ENCODE assay signal across 18 mouse cellular contexts in genomic region chr13:49047393-49047792, GRCm38 (mm10).
DNase-seq lines count a peak whose midpoint lies in the region; TF ChIP-seq lines count a peak whose summit lies in the region.
"Had no signal": no experiment of that assay in that cellular context is flagged by ENCODE, and none has a peak within 500 bp of the region (broad histone marks: within the 10 kb centered on the region; RNA-seq: fewer than 3 reads in every experiment).

No protein-coding gene starts in this region.

- no peaks in the 10 kb centered on the region for H3K36me3 ChIP-seq in thymus, adult 2 months (ENCODE audit: control insufficient read depth, insufficient read depth, low read length)
- H3K36me3 ChIP-seq: limb, embryonic 12.5 days; liver, embryonic 15.5 days had no signal

- no peak for TF ChIP-seq POLR2A in thymus, adult 2 months (IDR thresholded peaks at IDR 0.05; ENCODE audit: control insufficient read depth, extremely low read depth, insufficient read depth, low read length, poor library complexity)

- H3K4me1 ChIP-seq in thymus, adult 2 months (replicated peaks; ENCODE audit: control insufficient read depth, insufficient read depth, low read length): peaks cover 23% of the 10 kb centered on the region
- H3K4me1 ChIP-seq: liver, embryonic 15.5 days had no signal

- H3K27ac ChIP-seq in layer of hippocampus, adult 2 months: no peak overlapping the region
- no peak overlapping the region for H3K27ac ChIP-seq in thymus, adult 2 months (ENCODE audit: control insufficient read depth, insufficient read depth, low read length)
- H3K27ac ChIP-seq: embryonic facial prominence, embryonic 12.5 days; hindbrain, embryonic 10.5 days; limb, embryonic 12.5 days; liver, embryonic 15.5 days had no signal

- peak; percentile 59 for TF ChIP-seq CTCF in layer of hippocampus, adult 2 months (conservative IDR thresholded peaks at IDR 0.05)
- no peak for TF ChIP-seq CTCF in thymus, adult 2 months (IDR thresholded peaks at IDR 0.05; ENCODE audit: borderline replicate concordance, control insufficient read depth, extremely low read depth, insufficient read depth, low read length, poor library complexity)

- no peaks in the 10 kb centered on the region for H3K27me3 ChIP-seq in thymus, adult 2 months (ENCODE audit: control insufficient read depth, insufficient read depth, low read length)
- H3K27me3 ChIP-seq: embryonic facial prominence, embryonic 12.5 days; limb, embryonic 12.5 days; liver, embryonic 15.5 days had no signal

- 96% methylated on average over 1 of the region's 1 CpGs for WGBS in thymus, adult 2 months

- no peak for DNase-seq in layer of hippocampus, adult 2 months (ENCODE audit: low spot score in 2 of 2)
- DNase-seq in layer of hippocampus, adult 8-10 months (ENCODE audit: low spot score in 2 of 2): no peak
- DNase-seq in thymus, adult 2 months: peak; percentile 33
- DNase-seq in thymus, adult 18-20 months: no peak
- DNase-seq in ES-CJ7 (ENCODE audit: low read depth, low spot score): peak; percentile 35
- no peak for DNase-seq in cerebellum, adult 18-20 months
- no peak for DNase-seq in spleen, postnatal 10 days (ENCODE audit: low spot score in 2 of 2)
- DNase-seq: adrenal gland, adult 8-10 months; cerebellum, adult 9-11 months; gastrocnemius, postnatal 25 days; kidney, adult 8-10 months; kidney, postnatal 36 days; right cerebral cortex, postnatal 25 days had no signal

- H3K4me3 ChIP-seq in layer of hippocampus, adult 2 months: no peak overlapping the region
- no peak overlapping the region for H3K4me3 ChIP-seq in thymus, adult 2 months (ENCODE audit: control insufficient read depth, insufficient read depth, low read length)
- H3K4me3 ChIP-seq: embryonic facial prominence, embryonic 12.5 days; erythroblast, embryonic 14.5 days; hindbrain, embryonic 10.5 days; limb, embryonic 12.5 days; liver, embryonic 15.5 days had no signal

Comparison
In these comparisons a context has a peak if more than half of its experiments do, and no peak if none do; other contexts are left out.
1. DNase-seq: peak in thymus, adult 2 months (single experiment) and ES-CJ7 (single experiment); none in layer of hippocampus, adult 2 months (0 of 2), layer of hippocampus, adult 8-10 months (0 of 2), thymus, adult 18-20 months (0 of 2), cerebellum, adult 18-20 months (0 of 2) and spleen, postnatal 10 days (0 of 2).